Mouse (Mus musculus) heart, adult 2 months (tissue): ENCODE results near the gene Trak1.

Source experiments
- CTCF ChIP-seq: fragments of 200-600 bp; IDR thresholded peaks from 2 replicates; pipeline ENCODE4 v1.8.1; 2022; ENCODE audit warnings: antibody characterized with exemption, mild to moderate bottlenecking, moderate library complexity
- EP300 ChIP-seq: fragments of 200-500 bp; IDR thresholded peaks from 2 replicates; pipeline ENCODE4 v1.6.1; 2011; ENCODE audit warnings: low read depth, low read length, control low read depth; ENCODE audit not compliant: insufficient read depth
- POLR2A ChIP-seq: fragments of 200-500 bp; IDR thresholded peaks from 2 replicates; pipeline ENCODE4 v1.6.1; 2011; ENCODE audit warnings: mild to moderate bottlenecking, low read depth, low read length, control low read depth; ENCODE audit not compliant: insufficient read depth

GRCm38 (mm10) chr9:121460527-121460926, 163.2 kb downstream of the Trak1 start:
- no peak for TF ChIP-seq CTCF
- no peak for TF ChIP-seq EP300
- TF ChIP-seq POLR2A, result no peak
